Mouse (Mus musculus) intestine, embryonic 14.5 days (tissue): ENCODE measurements around the gene Gpatch4. TPM values are rescaled to one million over a fixed set of nuclear protein-coding genes. Genes with fewer than 3 reads are reported as not detected.

Source experiments
- ATAC-seq: fragments of 200-750 bp; cut with Nextera tagmentation; replicated peaks from 2 replicates; pipeline ENCODE4 v1.8.0; 2017; ENCODE audit warnings: low read depth, moderate number of reproducible peaks, moderate TSS enrichment, moderate library complexity; ENCODE audit not compliant: low FRiP score, low TSS enrichment
- DNase-seq: peaks from one replicate; pipeline ENCODE4 v3.0.0-alpha.2; 2018; ENCODE audit warnings: low spot score
- H3K27ac ChIP-seq: fragments of 300-500 bp; sonication (generic); 2 replicates; pipeline ENCODE4 v1.5.1; 2014; ENCODE audit warnings: low read depth, mild to moderate bottlenecking, control low read depth
- H3K27me3 ChIP-seq: fragments of 300-500 bp; sonication (generic); replicated peaks from 2 replicates; pipeline ENCODE4 v1.6.1; 2014; ENCODE audit warnings: low read length, control low read depth; ENCODE audit not compliant: control insufficient read depth, insufficient read depth
- H3K36me3 ChIP-seq: fragments of 300-500 bp; sonication (generic); 2 replicates; pipeline ENCODE4 v1.6.1; 2014; ENCODE audit warnings: low read length, control low read depth; ENCODE audit not compliant: control insufficient read depth, insufficient read depth
- H3K4me1 ChIP-seq: fragments of 300-500 bp; sonication (generic); replicated peaks from 2 replicates; pipeline ENCODE4 v1.6.1; 2014; ENCODE audit warnings: low read length, control low read depth, mixed read lengths; ENCODE audit not compliant: control insufficient read depth, insufficient read depth
- H3K4me2 ChIP-seq: fragments of 300-500 bp; sonication (generic); 2 replicates; pipeline ENCODE4 v1.6.1; 2014; ENCODE audit warnings: low read length
- H3K4me3 ChIP-seq: fragments of 300-500 bp; sonication (generic); 2 replicates; pipeline ENCODE4 v1.5.1; 2014; ENCODE audit warnings: low read depth, low read length, control low read depth, mixed read lengths
- H3K9ac ChIP-seq: fragments of 300-500 bp; sonication (generic); 2 replicates; pipeline ENCODE4 v1.6.1; 2014; ENCODE audit warnings: mild to moderate bottlenecking, low read length
- H3K9me3 ChIP-seq: fragments of 300-500 bp; sonication (generic); 2 replicates; pipeline ENCODE4 v1.6.1; 2016; ENCODE audit warnings: low read length, control low read depth; ENCODE audit not compliant: control insufficient read depth
- WGBS: fragments of 180-500 bp; shearing (Covaris S2); extraction: QIAGEN DNeasy Blood & Tissue Kit; methylation state at CpG from one replicate; pipeline ENCODE4 v1.1.7; 2014; 5-methylcytosine and 5-hydroxymethylcytosine counted together
- polyA plus RNA-seq: library from polyadenylated mRNA; unstranded; fragments of >200 nt; fragmentation: Nextera tagmentation; extraction: Ambion mirVana; gene quantifications from 2 replicates; pipeline ENCODE4 v1.2.1, GENCODE M21; 2014

Gpatch4 gene
- polyA plus RNA-seq, 1 experiment from 2014 or later = 41.1 TPM

DNA sequence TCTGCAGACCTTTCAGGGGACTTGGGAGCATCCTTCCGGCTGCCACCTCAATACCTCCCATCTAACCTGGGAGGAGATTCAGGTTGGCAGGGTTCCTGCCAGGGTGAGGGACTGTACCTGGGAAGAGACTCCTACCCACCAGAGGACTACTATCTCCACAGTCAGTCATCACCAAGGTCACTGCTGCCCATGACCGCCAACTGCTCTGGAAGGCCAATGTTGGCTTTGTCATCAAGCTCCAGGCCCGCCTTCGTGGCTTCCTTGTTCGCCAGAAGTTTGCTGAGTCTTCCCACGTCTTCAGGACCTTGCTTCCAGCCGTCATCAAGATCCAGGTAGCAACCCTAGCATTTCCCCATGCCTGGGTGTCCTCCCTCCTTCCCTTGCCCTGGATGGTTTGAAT is 58.8 kb downstream of the Gpatch4 start:
- H3K4me1 ChIP-seq = no peaks in the 10 kb centered on the region
- no peak for ATAC-seq
- no peak for DNase-seq
- H3K4me2 ChIP-seq = no peak overlapping the region
- WGBS = 87% methylated on average over 7 of the region's 7 CpGs
- no peaks in the 10 kb centered on the region for H3K27me3 ChIP-seq
- no peak overlapping the region for H3K27ac ChIP-seq
- H3K4me3 ChIP-seq = no peak overlapping the region
- no peaks in the 10 kb centered on the region for H3K9me3 ChIP-seq
- H3K36me3 ChIP-seq = peaks cover 87% of the 10 kb centered on the region
- H3K9ac ChIP-seq = no peak overlapping the region

DNA sequence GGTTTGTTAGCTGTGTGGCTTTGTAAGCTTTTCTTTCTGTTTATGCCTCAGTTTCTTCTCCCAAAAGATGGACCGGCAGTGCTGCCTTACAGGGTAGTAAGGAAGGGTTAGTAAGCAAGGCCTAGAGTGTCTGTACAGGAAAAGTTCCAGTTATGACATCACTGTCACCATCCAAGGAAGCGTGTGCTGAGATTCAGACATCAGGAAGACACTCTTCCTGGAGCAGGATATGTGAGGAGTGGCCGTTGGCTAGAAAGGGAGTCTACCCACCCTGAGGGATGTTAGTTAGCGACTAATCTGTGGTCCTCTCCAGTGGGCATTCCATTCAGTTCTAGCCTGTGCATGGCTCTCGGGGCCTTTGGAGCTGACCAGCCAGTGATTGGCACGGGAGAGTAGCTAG is 59.3 kb downstream of the Gpatch4 start:
- H3K36me3 ChIP-seq = peaks cover 86% of the 10 kb centered on the region
- no peak for DNase-seq
- H3K4me2 ChIP-seq = no peak overlapping the region
- no peak for ATAC-seq
- H3K27me3 ChIP-seq = no peaks in the 10 kb centered on the region
- no peak overlapping the region for H3K4me3 ChIP-seq
- no peaks in the 10 kb centered on the region for H3K4me1 ChIP-seq
- H3K27ac ChIP-seq = no peak overlapping the region
- no peaks in the 10 kb centered on the region for H3K9me3 ChIP-seq
- 80% methylated on average over 6 of the region's 6 CpGs for WGBS
- no peak overlapping the region for H3K9ac ChIP-seq

DNA sequence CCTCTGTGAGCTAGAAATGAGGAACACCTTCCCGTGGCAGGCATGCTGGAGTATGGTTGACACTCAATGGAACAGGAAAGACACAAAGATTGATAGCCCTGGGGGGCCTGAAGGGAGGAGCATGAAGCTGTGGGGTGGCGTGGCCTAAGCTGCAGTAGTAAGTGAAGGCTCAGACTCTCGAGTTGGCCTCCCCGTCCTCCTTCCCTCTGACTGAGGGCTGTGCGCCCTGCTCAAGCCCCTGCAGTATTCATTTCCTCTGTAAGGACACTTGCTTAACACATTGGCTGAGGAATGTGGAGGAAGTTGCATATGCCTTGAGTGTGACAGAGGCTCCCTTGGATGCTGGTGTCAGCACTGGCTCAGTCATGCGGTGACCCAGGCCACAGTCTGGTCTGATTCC is 59.7 kb downstream of the Gpatch4 start:
- Histone ChIP-seq H3K27ac (no peak overlapping the region), H3K4me2 (no peak overlapping the region), H3K27me3 (no peaks in the 10 kb centered on the region), H3K9me3 (no peaks in the 10 kb centered on the region), H3K9ac (no peak overlapping the region), H3K36me3 (peaks cover 86% of the 10 kb centered on the region), H3K4me1 (no peaks in the 10 kb centered on the region), H3K4me3 (no peak overlapping the region)
- ATAC-seq = no peak
- no peak for DNase-seq
- WGBS = 85% methylated on average over 6 of the region's 6 CpGs

Other genes starting within 250 kb of the Gpatch4 start
- 1.0 and 1.3 TPM in 2 replicates for gene Ntrk1, start 247.9 kb upstream of the Gpatch4 start, polyA plus RNA-seq
- gene Insrr, start 246.2 kb upstream of the Gpatch4 start, polyA plus RNA-seq = 0.32 and 0.72 TPM in 2 replicates
- gene Pear1, start 218.8 kb upstream of the Gpatch4 start, polyA plus RNA-seq = 28.4 and 31.7 TPM in 2 replicates
- 0.16 and 0.28 TPM in 2 replicates for gene Sh2d2a, start 196.4 kb upstream of the Gpatch4 start, polyA plus RNA-seq
- gene Prcc, start 157.5 kb upstream of the Gpatch4 start, polyA plus RNA-seq = 14.3 and 14.7 TPM in 2 replicates
- gene Hdgf, start 136.8 kb upstream of the Gpatch4 start, polyA plus RNA-seq = 167 and 246 TPM in 2 replicates
- 73.3 and 74.2 TPM in 2 replicates for gene Mrpl24, start 123.6 kb upstream of the Gpatch4 start, polyA plus RNA-seq
- gene Isg20l2, start 112.8 kb upstream of the Gpatch4 start, polyA plus RNA-seq = 32.8 and 35.9 TPM in 2 replicates
- 17.9 and 21.8 TPM in 2 replicates for gene Rrnad1, start 112.4 kb upstream of the Gpatch4 start, polyA plus RNA-seq
- gene Crabp2, start 94.4 kb upstream of the Gpatch4 start, polyA plus RNA-seq = 9.7 and 14.4 TPM in 2 replicates
- gene Nes, start 72.0 kb upstream of the Gpatch4 start, polyA plus RNA-seq = 11.9 and 13.4 TPM in 2 replicates
- gene Bcan, start 42.9 kb upstream of the Gpatch4 start, polyA plus RNA-seq = 0.26 and 0.73 TPM in 2 replicates
- 0.13 TPM in 1 of 2 replicates, not detected in the other for gene Hapln2, start 15.5 kb upstream of the Gpatch4 start, polyA plus RNA-seq
- 169 and 170 TPM in 2 replicates for gene Naxe, start 15.4 kb downstream of the Gpatch4 start, polyA plus RNA-seq
- not detected in 2 replicates for gene Ttc24, start 35.2 kb downstream of the Gpatch4 start, polyA plus RNA-seq
- gene Iqgap3, start 38.9 kb downstream of the Gpatch4 start, polyA plus RNA-seq = 23.8 and 24.0 TPM in 2 replicates
- 23.4 and 23.8 TPM in 2 replicates for gene Mef2d, start 99.3 kb downstream of the Gpatch4 start, polyA plus RNA-seq
- 0.26 TPM in 1 of 2 replicates, not detected in the other for gene Rhbg, start 211.6 kb downstream of the Gpatch4 start, polyA plus RNA-seq
- gene Gm38392, start 244.1 kb downstream of the Gpatch4 start, polyA plus RNA-seq = 0.28 and 0.89 TPM in 2 replicates